Mouse (Mus musculus) kidney, postnatal 0 days (tissue): ENCODE data around the gene Pycard. TPM values are rescaled to one million over a fixed set of nuclear protein-coding genes. Genes with fewer than 3 reads are reported as not detected.

Source experiments
- ATAC-seq: fragments of 200-750 bp; cut with Nextera tagmentation; replicated peaks from 2 replicates; pipeline ENCODE4 v1.8.0; 2017; ENCODE audit warnings: low read depth, moderate number of reproducible peaks, moderate TSS enrichment, moderate library complexity; ENCODE audit not compliant: low FRiP score
- DNase-seq: peaks from one replicate; pipeline ENCODE4 v3.0.0-alpha.2; 2016; ENCODE audit warnings: low spot score
- H3K27ac ChIP-seq: fragments of 300-500 bp; sonication (generic); 2 replicates; pipeline ENCODE4 v1.5.1; 2014; ENCODE audit warnings: mild to moderate bottlenecking
- H3K27me3 ChIP-seq: fragments of 300-500 bp; sonication (generic); 2 replicates; pipeline ENCODE4 v1.6.1; 2014; ENCODE audit warnings: low read length, mixed read lengths; ENCODE audit not compliant: insufficient read depth
- H3K36me3 ChIP-seq: fragments of 300-500 bp; sonication (generic); 2 replicates; pipeline ENCODE4 v1.6.1; 2014; ENCODE audit warnings: low read length, mixed read lengths; ENCODE audit not compliant: insufficient read depth
- H3K4me1 ChIP-seq: fragments of 300-500 bp; sonication (generic); replicated peaks from 2 replicates; pipeline ENCODE4 v1.6.1; 2014; ENCODE audit warnings: antibody characterized with exemption, low read length, mixed read lengths; ENCODE audit not compliant: insufficient read depth
- H3K4me2 ChIP-seq: fragments of 300-500 bp; sonication (generic); 2 replicates; pipeline ENCODE4 v1.6.1; 2014; ENCODE audit warnings: mild to moderate bottlenecking, low read length, moderate library complexity, mixed read lengths
- H3K4me3 ChIP-seq: fragments of 300-500 bp; sonication (generic); replicated peaks from 2 replicates; pipeline ENCODE4 v1.5.1; 2014; ENCODE audit warnings: low read depth, low read length
- H3K9ac ChIP-seq: fragments of 300-500 bp; sonication (generic); 2 replicates; pipeline ENCODE4 v1.6.1; 2014; ENCODE audit warnings: low read depth, low read length
- H3K9me3 ChIP-seq: fragments of 300-500 bp; sonication (generic); replicated peaks from 2 replicates; pipeline ENCODE4 v1.6.1; 2016; ENCODE audit warnings: low read length, inconsistent platforms, mixed read lengths
- CTCF ChIP-seq: IDR thresholded peaks from 2 replicates; pipeline ENCODE4 v1.5.1; 2016; ENCODE audit warnings: antibody characterized with exemption, low read depth, mild to moderate bottlenecking, moderate library complexity
- WGBS: fragments of 180-500 bp; shearing (Covaris S2); extraction: QIAGEN DNeasy Blood & Tissue Kit; methylation state at CpG from one replicate; pipeline ENCODE4 v1.1.7; 2014; 5-methylcytosine and 5-hydroxymethylcytosine counted together
- polyA plus RNA-seq: library from polyadenylated mRNA; unstranded; fragments of >200 nt; fragmentation: Nextera tagmentation; extraction: Ambion mirVana; gene quantifications from 2 replicates; pipeline ENCODE4 v1.2.1, GENCODE M21; 2015

The Pycard gene
- polyA plus RNA-seq, 1 experiment from 2014 or later = 85.2 TPM

- Histone ChIP-seq H3K27me3 (no peaks in the 10 kb centered on the region), H3K9ac (peak overlapping the region; percentile 98), H3K4me2 (peak overlapping the region; percentile 67), H3K4me3 (peak overlapping the region; percentile 98), H3K4me1 (no peaks in the 10 kb centered on the region; the same call in none of the 2 replicates), H3K27ac (peak overlapping the region; percentile 98), H3K9me3 (no peaks in the 10 kb centered on the region), H3K36me3 (peaks cover 32% of the 10 kb centered on the region)
- DNase-seq = peak; percentile 87
- ATAC-seq = peak; percentile 55
- no peak for TF ChIP-seq CTCF
- WGBS = under 1% methylated on average over 38 of the region's 42 CpGs
Observed at GRCm38 (mm10) chr7:127967922-127968828, 25.5 kb downstream of the Pycard start.

DNA sequence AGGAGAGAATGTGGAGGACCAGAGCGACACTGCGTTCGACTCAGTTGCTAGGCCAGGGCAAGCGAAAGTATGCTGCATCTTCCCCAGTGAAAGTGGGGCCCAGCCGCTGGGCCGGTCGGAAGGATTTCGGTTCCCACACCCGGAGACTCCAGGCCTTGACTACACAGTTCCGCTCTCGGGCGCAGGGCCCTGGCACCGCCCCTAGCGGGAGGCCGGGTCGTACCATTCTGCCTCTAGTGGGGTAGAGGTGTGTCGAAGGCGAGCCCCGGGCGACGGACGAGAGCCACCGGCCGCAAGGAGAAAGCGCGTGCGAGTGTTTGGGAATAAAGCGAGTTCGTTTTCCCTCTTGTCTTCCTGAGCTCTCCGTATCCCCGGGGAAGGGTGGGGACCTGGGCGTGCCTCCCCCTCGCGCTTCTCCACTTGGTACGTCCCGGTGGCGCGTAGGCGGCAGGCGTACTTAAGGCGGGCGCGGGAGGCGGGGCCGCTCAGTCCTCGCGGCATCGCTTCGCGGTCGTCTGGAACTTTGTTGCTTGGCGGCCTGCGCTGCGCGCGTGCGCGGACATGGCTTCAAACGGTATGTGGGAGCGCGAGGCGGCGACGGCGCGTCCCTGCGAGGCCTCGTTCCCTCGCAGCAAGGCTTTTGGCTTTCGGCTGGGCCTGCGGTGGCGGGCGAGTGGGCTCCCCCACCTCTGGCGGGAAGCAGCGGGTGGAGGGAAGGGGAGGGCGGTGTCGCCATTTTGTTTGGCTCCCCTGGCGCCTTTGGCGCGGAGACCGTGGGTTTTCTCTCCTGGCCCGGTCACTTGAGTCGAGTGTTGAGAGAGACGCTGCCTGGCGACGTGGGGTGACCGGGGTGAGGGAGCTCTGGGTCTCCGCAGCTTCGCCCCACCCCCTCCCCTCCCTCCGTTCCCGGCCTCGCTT, 26.4 kb downstream of the Pycard start, which contains the start of gene Fus:
Gene Fus (plus strand): TSS at position 454 of the 918 bp plus-strand sequence.
- TF ChIP-seq CTCF = peak; percentile 47; the same call in 1 of the 2 replicates
- H3K27me3 ChIP-seq = no peaks in the 10 kb centered on the region
- WGBS = under 1% methylated on average over 81 of the region's 92 CpGs

GRCm38 (mm10) chr7:127966371-127966918, 27.2 kb downstream of the Pycard start:
- H3K4me2 ChIP-seq = peak overlapping the region; percentile 66
- no peak; the same call in 1 of the 2 replicates for ATAC-seq
- DNase-seq = peak; percentile 49
- H3K36me3 ChIP-seq = peaks cover 17% of the 10 kb centered on the region; the same call in 1 of the 2 replicates
- H3K9me3 ChIP-seq = no peaks in the 10 kb centered on the region
- 6% methylated on average over 10 of the region's 10 CpGs for WGBS
- TF ChIP-seq CTCF = no peak
- peak overlapping the region; percentile 98 for H3K9ac ChIP-seq
- no peaks in the 10 kb centered on the region; the same call in none of the 2 replicates for H3K4me1 ChIP-seq
- H3K27ac ChIP-seq = peak overlapping the region; percentile 98
- H3K27me3 ChIP-seq = no peaks in the 10 kb centered on the region
- H3K4me3 ChIP-seq = peak overlapping the region; percentile 98

More for the DNA sequence above, 26.4 kb downstream of the Pycard start, which contains the start of gene Fus:
- Histone ChIP-seq H3K4me3 (peak within 1 kb of the TSS; percentile 98), H3K9ac (peak within 1 kb of the TSS; percentile 98), H3K36me3 (peaks cover 23% of the 10 kb centered on the region), H3K9me3 (no peaks in the 10 kb centered on the region), H3K27ac (peak within 1 kb of the TSS; percentile 98), H3K4me2 (peak within 1 kb of the TSS; percentile 67), H3K4me1 (no peaks in the 10 kb centered on the region; the same call in none of the 2 replicates)
- ATAC-seq (peak; percentile 94), DNase-seq (peak; percentile 96)

DNA sequence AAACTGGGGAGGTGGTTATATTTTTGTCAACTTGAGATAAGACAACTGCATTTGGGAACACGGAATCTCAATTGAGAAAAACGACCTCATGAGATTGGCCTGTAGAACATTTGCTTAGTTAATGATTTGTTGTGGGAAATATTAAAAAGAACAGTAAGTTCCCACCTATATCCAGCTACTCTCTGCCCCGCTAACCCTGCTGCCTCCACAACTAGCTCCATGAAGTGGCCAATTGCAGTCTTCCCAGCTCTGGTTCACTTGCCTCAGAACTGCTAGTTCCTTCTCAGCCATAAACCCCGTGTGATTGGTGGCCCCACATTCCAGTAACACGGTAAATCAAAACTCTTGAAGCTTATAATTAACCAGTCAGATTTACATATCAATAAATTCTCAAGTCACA, 34.3 kb downstream of the Pycard start:
- H3K9me3 ChIP-seq = no peaks in the 10 kb centered on the region
- no peak overlapping the region for H3K4me2 ChIP-seq
- H3K9ac ChIP-seq = no peak overlapping the region
- peak; percentile 71 for ATAC-seq
- DNase-seq = peak; percentile 15
- H3K4me3 ChIP-seq = no peak overlapping the region
- H3K27ac ChIP-seq = 0 out of 2 replicates have a peak overlapping the region, but pooled peaks have one; percentile 13
- no peaks in the 10 kb centered on the region for H3K36me3 ChIP-seq
- WGBS = 38% methylated on average over 5 of the region's 5 CpGs
- H3K4me1 ChIP-seq = no peaks in the 10 kb centered on the region
- TF ChIP-seq CTCF = no peak
- H3K27me3 ChIP-seq = no peaks in the 10 kb centered on the region

DNA sequence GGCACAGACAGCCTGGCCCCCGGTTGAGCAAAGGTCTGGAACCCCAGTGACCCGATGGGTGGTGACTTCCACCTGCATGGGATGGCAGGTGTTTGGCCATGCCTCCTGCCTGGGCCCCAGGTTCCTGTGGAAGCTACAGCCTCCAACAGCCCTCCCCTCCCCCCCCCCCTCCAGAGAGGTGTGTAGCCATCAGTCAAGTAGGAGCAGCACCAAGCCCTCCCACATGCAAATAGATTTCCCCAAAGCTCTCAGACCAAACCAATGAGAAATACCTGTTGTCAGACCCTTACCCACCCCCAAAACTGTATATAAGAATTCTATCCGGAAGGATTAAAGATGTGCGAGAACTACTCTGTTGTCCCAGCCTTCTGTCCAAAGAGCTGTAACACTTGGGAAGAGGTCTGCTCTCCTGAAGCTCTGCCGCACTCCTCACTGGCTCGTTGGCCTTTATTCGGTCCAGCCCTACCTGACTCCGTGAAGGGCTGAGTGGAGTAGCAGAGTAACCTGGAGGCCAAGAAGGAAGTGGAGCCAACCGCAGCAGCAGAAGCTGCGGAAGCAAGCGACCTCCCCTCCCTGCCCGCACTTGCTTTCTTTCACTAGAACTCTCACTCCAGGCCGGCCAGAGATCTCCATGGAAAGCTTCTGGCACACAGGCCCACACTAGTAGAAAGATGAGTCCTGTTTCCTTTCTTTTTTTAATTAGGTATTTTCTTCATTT, 40.6 kb downstream of the Pycard start:
- no peak for TF ChIP-seq CTCF
- Histone ChIP-seq H3K4me3 (no peak overlapping the region), H3K27ac (no peak overlapping the region), H3K27me3 (no peaks in the 10 kb centered on the region), H3K9me3 (no peaks in the 10 kb centered on the region), H3K9ac (no peak overlapping the region), H3K36me3 (no peaks in the 10 kb centered on the region), H3K4me1 (no peaks in the 10 kb centered on the region), H3K4me2 (no peak overlapping the region)
- ATAC-seq (no peak), DNase-seq (no peak)
- WGBS = 39% methylated on average over 13 of the region's 13 CpGs
